Mouse (Mus musculus): ENCODE measurements around the gene Sult2a2.
"Not testable (repeated sequence)": the region's sequence is repeated elsewhere in the genome, so short reads cannot be mapped to it uniquely, and the experiment has no call there.

Gene Sult2a2

GRCm38 (mm10) chr7:13733205-13733604 lies at the start of gene Sult2a2:
Sult2a2 (plus strand) TSS chr7:13733505.
- DNase-seq: not testable (repeated sequence)

DNA sequence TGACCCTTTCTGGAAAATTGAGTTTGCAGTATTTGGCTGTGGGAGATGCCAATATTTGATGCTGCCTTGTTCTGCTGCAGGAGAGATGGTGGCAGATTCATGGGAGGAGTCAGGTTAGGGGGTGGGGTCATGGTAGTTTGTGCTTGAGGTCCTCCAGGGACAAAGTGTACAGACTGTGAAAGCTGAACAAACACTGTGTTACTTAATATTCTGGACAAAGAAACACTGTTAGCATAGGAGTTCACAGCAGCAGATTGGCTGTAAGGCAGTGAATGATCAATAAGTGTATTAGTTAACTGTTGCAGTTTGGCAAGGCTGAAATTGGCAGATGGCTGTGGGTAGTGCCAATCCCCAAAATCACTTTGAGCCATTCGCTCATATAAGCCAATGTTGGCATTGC lies 80.6 kb downstream of the Sult2a2 start:
- DNase-seq: no peak

Data from cerebellum, adult 8-10 months (tissue).